Mouse (Mus musculus) lung, adult 2 months (tissue): ENCODE measurements around the gene Trappc6a.

Source experiments
- CTCF ChIP-seq: fragments of 200-500 bp; IDR thresholded peaks from 2 replicates; pipeline ENCODE4 v1.5.1; 2011; ENCODE audit warnings: mild to moderate bottlenecking, low read length, control low read depth; ENCODE audit not compliant: insufficient read depth
- POLR2A ChIP-seq: fragments of 200-500 bp; IDR thresholded peaks from 2 replicates; pipeline ENCODE4 v1.6.1; 2011; ENCODE audit warnings: low read depth, mild to moderate bottlenecking, control low read depth, low read length, borderline replicate concordance; ENCODE audit errors: extremely low read depth

GRCm38 (mm10) chr7:19464367-19465307 lies 43.6 kb upstream of the Trappc6a start:
- no peak for TF ChIP-seq CTCF
- no peak for TF ChIP-seq POLR2A
